Mouse (Mus musculus) intestine, postnatal 0 days (tissue): ENCODE data around the gene Dok4. TPM values are rescaled to one million over a fixed set of nuclear protein-coding genes. Genes with fewer than 3 reads are reported as not detected.

Experiments
- ATAC-seq: fragments of 200-750 bp; cut with Nextera tagmentation; 2 replicates; pipeline ENCODE4 v1.8.0; 2017; ENCODE audit warnings: mild to moderate bottlenecking, moderate TSS enrichment, moderate library complexity
- H3K27ac ChIP-seq: fragments of 300-500 bp; sonication (generic); 2 replicates; pipeline ENCODE4 v1.5.1; 2014; ENCODE audit warnings: mild to moderate bottlenecking, low read depth, low read length, moderate library complexity
- H3K27me3 ChIP-seq: fragments of 300-500 bp; sonication (generic); replicated peaks from 2 replicates; pipeline ENCODE4 v1.6.1; 2014; ENCODE audit warnings: low read length, mixed read lengths; ENCODE audit not compliant: control insufficient read depth, insufficient read depth
- H3K36me3 ChIP-seq: fragments of 300-500 bp; sonication (generic); 2 replicates; pipeline ENCODE4 v1.6.1; 2014; ENCODE audit warnings: mild to moderate bottlenecking, moderate library complexity; ENCODE audit not compliant: control insufficient read depth, insufficient read depth
- H3K4me1 ChIP-seq: fragments of 300-500 bp; sonication (generic); replicated peaks from 2 replicates; pipeline ENCODE4 v1.6.1; 2014; ENCODE audit warnings: antibody characterized with exemption, low read length, mixed read lengths; ENCODE audit not compliant: control insufficient read depth, insufficient read depth
- H3K4me2 ChIP-seq: fragments of 300-500 bp; sonication (generic); replicated peaks from 2 replicates; pipeline ENCODE4 v1.6.1; 2014; ENCODE audit warnings: low read depth, mild to moderate bottlenecking, moderate library complexity
- H3K4me3 ChIP-seq: fragments of 300-500 bp; sonication (generic); 2 replicates; pipeline ENCODE4 v1.5.1; 2014; ENCODE audit warnings: low read depth, low read length
- H3K9ac ChIP-seq: fragments of 300-500 bp; sonication (generic); 2 replicates; pipeline ENCODE4 v1.6.1; 2014; ENCODE audit warnings: mild to moderate bottlenecking, low read depth, low read length
- H3K9me3 ChIP-seq: fragments of 300-500 bp; sonication (generic); 2 replicates; pipeline ENCODE4 v1.6.1; 2016; ENCODE audit warnings: mixed run types; ENCODE audit not compliant: control insufficient read depth
- CTCF ChIP-seq: sonication (generic); IDR thresholded peaks from 2 replicates; pipeline ENCODE4 v1.5.1; 2016; ENCODE audit warnings: low read depth, mild to moderate bottlenecking, control low read depth, antibody characterized with exemption, moderate library complexity
- WGBS: fragments of 180-500 bp; shearing (Covaris S2); extraction: QIAGEN DNeasy Blood & Tissue Kit; methylation state at CpG from one replicate; pipeline ENCODE4 v1.1.7; 2014; 5-methylcytosine and 5-hydroxymethylcytosine counted together
- polyA plus RNA-seq: library from polyadenylated mRNA; unstranded; fragments of >200 nt; fragmentation: Nextera tagmentation; extraction: Ambion mirVana; gene quantifications from 2 replicates; pipeline ENCODE4 v1.2.1, GENCODE M21; 2015

Gene Dok4
- polyA plus RNA-seq, 1 experiment from 2014 or later = 51.0 TPM

GRCm38 (mm10) chr8:94826210-94826609 lies 49.9 kb downstream of the Dok4 start:
- H3K4me2 ChIP-seq = no peak overlapping the region
- H3K9me3 ChIP-seq = no peaks in the 10 kb centered on the region
- no peak for TF ChIP-seq CTCF
- H3K4me1 ChIP-seq = no peaks in the 10 kb centered on the region
- 90% methylated on average over 5 of the region's 5 CpGs for WGBS
- H3K27ac ChIP-seq = no peak overlapping the region
- no peak overlapping the region for H3K9ac ChIP-seq
- no peak overlapping the region for H3K4me3 ChIP-seq
- no peak for ATAC-seq
- peaks cover 78% of the 10 kb centered on the region for H3K36me3 ChIP-seq
- no peaks in the 10 kb centered on the region for H3K27me3 ChIP-seq

- ATAC-seq = no peak
- Histone ChIP-seq H3K27me3 (no peaks in the 10 kb centered on the region), H3K4me2 (no peak overlapping the region), H3K4me1 (no peaks in the 10 kb centered on the region), H3K27ac (no peak overlapping the region), H3K4me3 (no peak overlapping the region), H3K9ac (no peak overlapping the region), H3K9me3 (no peaks in the 10 kb centered on the region), H3K36me3 (peaks cover 78% of the 10 kb centered on the region)
- no peak for TF ChIP-seq CTCF
- 87% methylated on average over 6 of the region's 6 CpGs for WGBS
These were observed 51.0 kb downstream of the Dok4 start for GRCm38 (mm10) chr8:94825170-94825569.

- Histone ChIP-seq H3K4me2 (no peak overlapping the region), H3K9me3 (no peaks in the 10 kb centered on the region), H3K36me3 (peaks cover 63% of the 10 kb centered on the region), H3K27me3 (no peaks in the 10 kb centered on the region), H3K9ac (no peak overlapping the region), H3K4me1 (no peaks in the 10 kb centered on the region), H3K4me3 (no peak overlapping the region), H3K27ac (no peak overlapping the region)
- peak; percentile 88 for TF ChIP-seq CTCF
- 80% methylated on average over 23 of the region's 23 CpGs for WGBS
- ATAC-seq = peak; percentile 53; the same call in 1 of the 2 replicates
These were observed 53.2 kb downstream of the Dok4 start for GRCm38 (mm10) chr8:94822637-94823560.

GRCm38 (mm10) chr8:94821381-94821780 lies 54.7 kb downstream of the Dok4 start:
- Histone ChIP-seq H3K4me3 (no peak overlapping the region), H3K36me3 (peaks cover 56% of the 10 kb centered on the region), H3K4me2 (no peak overlapping the region), H3K27me3 (no peaks in the 10 kb centered on the region), H3K9me3 (no peaks in the 10 kb centered on the region), H3K27ac (no peak overlapping the region), H3K9ac (no peak overlapping the region), H3K4me1 (no peaks in the 10 kb centered on the region)
- no peak for TF ChIP-seq CTCF
- 100% methylated on average over 2 of the region's 2 CpGs for WGBS
- ATAC-seq = no peak

- no peaks in the 10 kb centered on the region for H3K9me3 ChIP-seq
- peaks cover 52% of the 10 kb centered on the region for H3K36me3 ChIP-seq
- no peaks in the 10 kb centered on the region for H3K4me1 ChIP-seq
- H3K4me2 ChIP-seq = no peak overlapping the region
- H3K27ac ChIP-seq = no peak overlapping the region
- no peak for TF ChIP-seq CTCF
- WGBS = 87% methylated on average over 7 of the region's 7 CpGs
- no peak overlapping the region for H3K9ac ChIP-seq
- no peak for ATAC-seq
- no peaks in the 10 kb centered on the region for H3K27me3 ChIP-seq
- H3K4me3 ChIP-seq = no peak overlapping the region
These were observed 55.6 kb downstream of the Dok4 start for GRCm38 (mm10) chr8:94820553-94820952.

GRCm38 (mm10) chr8:94819671-94820179 lies 56.4 kb downstream of the Dok4 start:
- H3K4me3 ChIP-seq = no peak overlapping the region
- no peaks in the 10 kb centered on the region for H3K9me3 ChIP-seq
- H3K9ac ChIP-seq = no peak overlapping the region
- 70% methylated on average over 6 of the region's 6 CpGs for WGBS
- H3K36me3 ChIP-seq = peaks cover 45% of the 10 kb centered on the region
- no peak for TF ChIP-seq CTCF
- no peak for ATAC-seq
- no peaks in the 10 kb centered on the region for H3K4me1 ChIP-seq
- no peak overlapping the region for H3K4me2 ChIP-seq
- H3K27ac ChIP-seq = no peak overlapping the region
- H3K27me3 ChIP-seq = no peaks in the 10 kb centered on the region
